Mouse (Mus musculus) liver, adult (tissue): ENCODE data around the gene Immt.

Experiments used
- GATA4 ChIP-seq: IDR thresholded peaks from 2 replicates; pipeline ENCODE4 v1.6.1; 2014; ENCODE audit warnings: mild to moderate bottlenecking, low read length; ENCODE audit not compliant: insufficient replicate concordance

Gene Immt

GRCm38 (mm10) chr6:71830690-71831580 is at the start of gene Immt:
Immt (plus strand) TSS chr6:71831331.
- TF ChIP-seq GATA4, result no peak

GRCm38 (mm10) chr6:71783165-71783564 is 48.0 kb upstream of the Immt start:
- no peak for TF ChIP-seq GATA4

- TF ChIP-seq GATA4, result no peak
Observed at GRCm38 (mm10) chr6:71788348-71788747, 42.8 kb upstream of the Immt start.

GRCm38 (mm10) chr6:71791771-71792170 is 39.4 kb upstream of the Immt start:
- TF ChIP-seq GATA4, result no peak

- no peak for TF ChIP-seq GATA4
Observed at GRCm38 (mm10) chr6:71799391-71799790, 31.7 kb upstream of the Immt start.

- no peak for TF ChIP-seq GATA4
Observed at GRCm38 (mm10) chr6:71801011-71801713, 30.0 kb upstream of the Immt start.

GRCm38 (mm10) chr6:71801714-71802094 is 29.4 kb upstream of the Immt start:
- no peak for TF ChIP-seq GATA4

GRCm38 (mm10) chr6:71803609-71804008 is 27.5 kb upstream of the Immt start:
- TF ChIP-seq GATA4, result no peak

GRCm38 (mm10) chr6:71804061-71804829 is 26.9 kb upstream of the Immt start:
- no peak for TF ChIP-seq GATA4

- no peak for TF ChIP-seq GATA4
Observed at GRCm38 (mm10) chr6:71806713-71807112, 24.4 kb upstream of the Immt start.

- no peak for TF ChIP-seq GATA4
Observed at GRCm38 (mm10) chr6:71809890-71810289, 21.2 kb upstream of the Immt start.

- no peak for TF ChIP-seq GATA4
Observed at GRCm38 (mm10) chr6:71812820-71813219, 18.3 kb upstream of the Immt start.

- no peak for TF ChIP-seq GATA4
Observed at GRCm38 (mm10) chr6:71819764-71820292, 11.3 kb upstream of the Immt start.

- TF ChIP-seq GATA4, result no peak
Observed at GRCm38 (mm10) chr6:71823085-71823484, 8.0 kb upstream of the Immt start.

- peak; percentile 86; the same call in 1 of the 2 replicates for TF ChIP-seq GATA4
Observed at GRCm38 (mm10) chr6:71823488-71823887, 7.6 kb upstream of the Immt start.
